Mouse (Mus musculus): ENCODE results near the gene Cfb.
"Not testable (repeated sequence)": the region's sequence is repeated elsewhere in the genome, so short reads cannot be mapped to it uniquely, and the experiment has no call there.

Cfb gene

GRCm38 (mm10) chr17:34862416-34863081 is at the start of gene Cfb:
Cfb (minus strand) TSS chr17:34862518.
- no peak for DNase-seq (ENCODE audit: low spot score in 2 of 2)

GRCm38 (mm10) chr17:34911945-34912351 is 49.6 kb upstream of the Cfb start:
- peak; percentile 56 to 84 for DNase-seq (ENCODE audit: low spot score in 2 of 2)

- no peak for DNase-seq (ENCODE audit: low spot score in 2 of 2)
Observed at GRCm38 (mm10) chr17:34910982-34911381, 48.7 kb upstream of the Cfb start.

- DNase-seq (ENCODE audit: low spot score in 2 of 2): no peak
Observed at GRCm38 (mm10) chr17:34902895-34903294, 40.6 kb upstream of the Cfb start.

GRCm38 (mm10) chr17:34901948-34902347 is 39.6 kb upstream of the Cfb start:
- not testable (repeated sequence) for DNase-seq (ENCODE audit: low spot score in 2 of 2)

GRCm38 (mm10) chr17:34900826-34901225 is 38.5 kb upstream of the Cfb start:
- not testable (repeated sequence) for DNase-seq (ENCODE audit: low spot score in 2 of 2)

GRCm38 (mm10) chr17:34899890-34900243 is 37.5 kb upstream of the Cfb start:
- no peak for DNase-seq (ENCODE audit: low spot score in 2 of 2)

GRCm38 (mm10) chr17:34899053-34899889 is 37.0 kb upstream of the Cfb start:
- peak in 1 of 2 experiments; percentile 47 for DNase-seq (ENCODE audit: low spot score in 2 of 2)

GRCm38 (mm10) chr17:34898706-34899052 is 36.4 kb upstream of the Cfb start:
- DNase-seq (ENCODE audit: low spot score in 2 of 2): no peak

GRCm38 (mm10) chr17:34898160-34898586 is 35.9 kb upstream of the Cfb start, which contains the start of the genes C2 and Ehmt2:
C2 (minus strand) TSS chr17:34898265.
Ehmt2 (plus strand) TSS chr17:34898469.
- DNase-seq (ENCODE audit: low spot score in 2 of 2): peak; percentile 79 to 83

- no peak for DNase-seq (ENCODE audit: low spot score in 2 of 2)
Observed at GRCm38 (mm10) chr17:34897373-34898159, 35.2 kb upstream of the Cfb start.

- DNase-seq (ENCODE audit: low spot score in 2 of 2): no peak
Observed at GRCm38 (mm10) chr17:34896366-34896765, 34.0 kb upstream of the Cfb start.

- no peak for DNase-seq (ENCODE audit: low spot score in 2 of 2)
Observed at GRCm38 (mm10) chr17:34895724-34896123, 33.4 kb upstream of the Cfb start.

GRCm38 (mm10) chr17:34894801-34895530 is 32.6 kb upstream of the Cfb start:
- DNase-seq (ENCODE audit: low spot score in 2 of 2): peak in 1 of 2 experiments; percentile 59

- peak; percentile 96 for DNase-seq (ENCODE audit: low spot score in 2 of 2)
Observed at GRCm38 (mm10) chr17:34894074-34894597, 31.8 kb upstream of the Cfb start.

- DNase-seq (ENCODE audit: low spot score in 2 of 2): no peak
Observed at GRCm38 (mm10) chr17:34893072-34893824, 30.9 kb upstream of the Cfb start.

GRCm38 (mm10) chr17:34891377-34891776 is 29.1 kb upstream of the Cfb start:
- no peak for DNase-seq (ENCODE audit: low spot score in 2 of 2)

GRCm38 (mm10) chr17:34890074-34890743 is 27.9 kb upstream of the Cfb start:
- no peak for DNase-seq (ENCODE audit: low spot score in 2 of 2)

GRCm38 (mm10) chr17:34887942-34888341 is 25.6 kb upstream of the Cfb start:
- DNase-seq (ENCODE audit: low spot score in 2 of 2): no peak

GRCm38 (mm10) chr17:34885615-34886014 is 23.3 kb upstream of the Cfb start:
- no peak for DNase-seq (ENCODE audit: low spot score in 2 of 2)

All from urinary bladder, postnatal 4 days (tissue).